ENCODE assay signal across 27 mouse cellular contexts in genomic region chr10:75150361-75150760, GRCm38 (mm10).
DNase-seq lines count a peak whose midpoint lies in the region; ATAC-seq lines count a peak whose summit lies in the region.
"Had no signal": no experiment of that assay in that cellular context is flagged by ENCODE, and none has a peak within 500 bp of the region (broad histone marks: within the 10 kb centered on the region; RNA-seq: fewer than 3 reads in every experiment).

No protein-coding gene starts in this region.

- H3K4me3 ChIP-seq in forebrain, embryonic 14.5 days (ENCODE audit: low read depth, low read length) = no peak overlapping the region
- no peak overlapping the region for H3K4me3 ChIP-seq in forebrain, embryonic 11.5 days (ENCODE audit: low read depth, low read length)
- no peak overlapping the region for H3K4me3 ChIP-seq in kidney, embryonic 16.5 days (ENCODE audit: low read length)
- no peak overlapping the region for H3K4me3 ChIP-seq in neural tube, embryonic 12.5 days
- no peak overlapping the region for H3K4me3 ChIP-seq in neural tube, embryonic 15.5 days (replicated peaks)
- H3K4me3 ChIP-seq: embryonic facial prominence, embryonic 13.5 days; erythroblast, embryonic 14.5 days; heart, embryonic 12.5 days; limb, embryonic 15.5 days; neural tube, embryonic 13.5 days; stomach, embryonic 15.5 days had no signal

- DNase-seq in forebrain, embryonic 14.5 days (ENCODE audit: low spot score) = no peak
- no peak for DNase-seq in forebrain, embryonic 11.5 days (ENCODE audit: low spot score)
- DNase-seq in kidney, postnatal 36 days = no peak
- DNase-seq in spleen, adult 12 weeks (ENCODE audit: low spot score) = no peak
- DNase-seq: cerebellum, adult 18-20 months; cerebellum, postnatal 14 days; gastrocnemius, postnatal 14 days; heart, adult 18-20 months; heart, postnatal 10 days; kidney, adult 9 months; left cerebral cortex, postnatal 4 days; lung, embryonic 14.5 days; lung, postnatal 4 days; right cerebral cortex, adult 18-20 months; right cerebral cortex, postnatal 4 days; thymus, adult 2 months; thymus, postnatal 4 days had no signal

- peaks cover 66% of the 10 kb centered on the region for H3K36me3 ChIP-seq in forebrain, embryonic 14.5 days (ENCODE audit: control insufficient read depth, insufficient read depth, low read length)
- H3K36me3 ChIP-seq in forebrain, embryonic 11.5 days (ENCODE audit: control insufficient read depth, insufficient read depth, low read length) = no peaks in the 10 kb centered on the region; the same call in 1 of the 2 replicates
- peaks cover 25% of the 10 kb centered on the region for H3K36me3 ChIP-seq in kidney, embryonic 16.5 days (ENCODE audit: insufficient read depth, low read length)
- peaks cover 70% of the 10 kb centered on the region for H3K36me3 ChIP-seq in neural tube, embryonic 12.5 days
- H3K36me3 ChIP-seq in neural tube, embryonic 15.5 days = peaks cover 65% of the 10 kb centered on the region

- H3K9ac ChIP-seq in forebrain, embryonic 14.5 days (ENCODE audit: low read length) = no peak overlapping the region
- H3K9ac ChIP-seq in forebrain, embryonic 11.5 days (ENCODE audit: low read length) = no peak overlapping the region
- no peak overlapping the region for H3K9ac ChIP-seq in kidney, embryonic 16.5 days (replicated peaks; ENCODE audit: low read length)
- no peak overlapping the region for H3K9ac ChIP-seq in neural tube, embryonic 12.5 days
- no peak overlapping the region for H3K9ac ChIP-seq in neural tube, embryonic 15.5 days (replicated peaks)
- H3K9ac ChIP-seq: embryonic facial prominence, embryonic 13.5 days; heart, embryonic 12.5 days; limb, embryonic 15.5 days; liver, embryonic 14.5 days; lung, embryonic 14.5 days; neural tube, embryonic 13.5 days; stomach, embryonic 15.5 days had no signal

- ATAC-seq in forebrain, embryonic 14.5 days = peak; percentile 2; the same call in 1 of the 2 replicates
- ATAC-seq in forebrain, embryonic 11.5 days (replicated peaks; ENCODE audit: low FRiP score) = no peak; the same call in 1 of the 2 replicates
- ATAC-seq in kidney, embryonic 16.5 days (ENCODE audit: low FRiP score, low TSS enrichment) = peak; percentile 32; the same call in 1 of the 2 replicates
- 0 out of 2 replicates have a peak, but pooled peaks have one; percentile 1 for ATAC-seq in neural tube, embryonic 12.5 days (ENCODE audit: low FRiP score, low read depth)
- no peak for ATAC-seq in neural tube, embryonic 15.5 days (ENCODE audit: low FRiP score)

- no peaks in the 10 kb centered on the region for H3K4me1 ChIP-seq in forebrain, embryonic 14.5 days (ENCODE audit: control insufficient read depth, insufficient read depth, low read length)
- no peaks in the 10 kb centered on the region for H3K4me1 ChIP-seq in forebrain, embryonic 11.5 days (replicated peaks; ENCODE audit: control insufficient read depth, insufficient read depth, low read length)
- H3K4me1 ChIP-seq in kidney, embryonic 16.5 days (ENCODE audit: insufficient read depth, low read length) = no peaks in the 10 kb centered on the region
- no peaks in the 10 kb centered on the region for H3K4me1 ChIP-seq in neural tube, embryonic 12.5 days
- peaks cover 4% of the 10 kb centered on the region for H3K4me1 ChIP-seq in neural tube, embryonic 15.5 days
- H3K4me1 ChIP-seq: embryonic facial prominence, embryonic 13.5 days; neural tube, embryonic 13.5 days had no signal

- no peaks in the 10 kb centered on the region for H3K27me3 ChIP-seq in forebrain, embryonic 14.5 days (replicated peaks; ENCODE audit: control insufficient read depth, insufficient read depth, low read length)
- H3K27me3 ChIP-seq in forebrain, embryonic 11.5 days (ENCODE audit: control insufficient read depth, insufficient read depth, low read length) = no peaks in the 10 kb centered on the region
- no peaks in the 10 kb centered on the region for H3K27me3 ChIP-seq in kidney, embryonic 16.5 days (ENCODE audit: insufficient read depth, low read length)
- no peaks in the 10 kb centered on the region for H3K27me3 ChIP-seq in neural tube, embryonic 12.5 days (replicated peaks)
- no peaks in the 10 kb centered on the region for H3K27me3 ChIP-seq in neural tube, embryonic 15.5 days (replicated peaks)
- H3K27me3 ChIP-seq: embryonic facial prominence, embryonic 13.5 days; limb, embryonic 15.5 days; neural tube, embryonic 13.5 days; stomach, embryonic 15.5 days had no signal

- no peaks in the 10 kb centered on the region for H3K9me3 ChIP-seq in forebrain, embryonic 14.5 days (replicated peaks; ENCODE audit: control insufficient read depth, low read length)
- no peaks in the 10 kb centered on the region for H3K9me3 ChIP-seq in forebrain, embryonic 11.5 days (ENCODE audit: control insufficient read depth, low read length)
- no peaks in the 10 kb centered on the region for H3K9me3 ChIP-seq in kidney, embryonic 16.5 days (ENCODE audit: low read length)
- no peaks in the 10 kb centered on the region for H3K9me3 ChIP-seq in neural tube, embryonic 12.5 days
- H3K9me3 ChIP-seq in neural tube, embryonic 15.5 days (replicated peaks) = no peaks in the 10 kb centered on the region
- H3K9me3 ChIP-seq: embryonic facial prominence, embryonic 13.5 days; heart, embryonic 12.5 days; limb, embryonic 15.5 days; neural tube, embryonic 13.5 days; stomach, embryonic 15.5 days had no signal

- H3K4me2 ChIP-seq in forebrain, embryonic 14.5 days (ENCODE audit: low read length) = no peak overlapping the region
- no peak overlapping the region for H3K4me2 ChIP-seq in forebrain, embryonic 11.5 days (ENCODE audit: low read depth, low read length, severe bottlenecking)
- no peak overlapping the region for H3K4me2 ChIP-seq in kidney, embryonic 16.5 days (replicated peaks; ENCODE audit: low read depth, low read length)
- H3K4me2 ChIP-seq in neural tube, embryonic 12.5 days (replicated peaks) = no peak overlapping the region
- H3K4me2 ChIP-seq in neural tube, embryonic 15.5 days = no peak overlapping the region
- H3K4me2 ChIP-seq: embryonic facial prominence, embryonic 13.5 days; heart, embryonic 12.5 days; limb, embryonic 15.5 days; lung, embryonic 14.5 days; neural tube, embryonic 13.5 days; stomach, embryonic 15.5 days had no signal

- 85% methylated on average over 5 of the region's 5 CpGs for WGBS in forebrain, embryonic 14.5 days
- WGBS in forebrain, embryonic 11.5 days = 81% methylated on average over 5 of the region's 5 CpGs
- 59% methylated on average over 5 of the region's 5 CpGs for WGBS in kidney, embryonic 16.5 days
- WGBS in neural tube, embryonic 12.5 days = 82% methylated on average over 5 of the region's 5 CpGs
- WGBS in neural tube, embryonic 15.5 days = 83% methylated on average over 5 of the region's 5 CpGs

- H3K27ac ChIP-seq in forebrain, embryonic 14.5 days (ENCODE audit: low read depth, low read length) = no peak overlapping the region
- H3K27ac ChIP-seq in forebrain, embryonic 11.5 days (ENCODE audit: low read depth, low read length) = no peak overlapping the region
- H3K27ac ChIP-seq in kidney, embryonic 16.5 days (ENCODE audit: low read length) = no peak overlapping the region
- H3K27ac ChIP-seq in neural tube, embryonic 12.5 days = no peak overlapping the region
- no peak overlapping the region for H3K27ac ChIP-seq in neural tube, embryonic 15.5 days (replicated peaks)
- H3K27ac ChIP-seq: embryonic facial prominence, embryonic 13.5 days; limb, embryonic 15.5 days; liver, embryonic 14.5 days; neural tube, embryonic 13.5 days; stomach, embryonic 15.5 days had no signal

Comparison
In these comparisons a context has a peak if more than half of its experiments do, and no peak if none do; other contexts are left out.
1. ATAC-seq: peak in forebrain, embryonic 14.5 days (single experiment), kidney, embryonic 16.5 days (single experiment) and neural tube, embryonic 12.5 days (single experiment); none in forebrain, embryonic 11.5 days (single experiment) and neural tube, embryonic 15.5 days (single experiment).